Mouse (Mus musculus) bone marrow macrophage, adult 2 months (primary cell): ENCODE measurements around the gene Hist1h3a.

Source experiments
- CTCF ChIP-seq: IDR thresholded peaks from 2 replicates; pipeline ENCODE4 v1.5.1; 2012; ENCODE audit warnings: low read depth, mild to moderate bottlenecking, low read length, moderate library complexity
- POLR2A ChIP-seq: IDR thresholded peaks from 2 replicates; pipeline ENCODE4 v1.6.1; 2012; ENCODE audit warnings: mild to moderate bottlenecking, low read depth, low read length, borderline replicate concordance

GRCm38 (mm10) chr13:23717176-23717575, 45.0 kb downstream of the Hist1h3a start:
- TF ChIP-seq CTCF (no peak), POLR2A (no peak)
